Mouse (Mus musculus) forebrain, embryonic 14.5 days (tissue): Measurements from ENCODE around the gene Nln. TPM values are rescaled to one million over a fixed set of nuclear protein-coding genes. Genes with fewer than 3 reads are reported as not detected.

Source experiments
- ATAC-seq: fragments of 200-750 bp; cut with Nextera tagmentation; 2 replicates; pipeline ENCODE4 v1.8.0; 2017; ENCODE audit warnings: mild to moderate bottlenecking, moderate library complexity
- DNase-seq: peaks from one replicate; pipeline ENCODE4 v3.0.0-alpha.2; 2015; ENCODE audit warnings: low spot score
- H3K27ac ChIP-seq: fragments of 300-500 bp; sonication (generic); 2 replicates; pipeline ENCODE4 v1.5.1; 2014; ENCODE audit warnings: low read depth, mild to moderate bottlenecking, control low read depth, low read length, moderate library complexity
- H3K27me3 ChIP-seq: fragments of 300-500 bp; sonication (generic); replicated peaks from 2 replicates; pipeline ENCODE4 v1.6.1; 2014; ENCODE audit warnings: low read length, control low read depth, mixed read lengths; ENCODE audit not compliant: control insufficient read depth, insufficient read depth
- H3K36me3 ChIP-seq: fragments of 300-500 bp; sonication (generic); 2 replicates; pipeline ENCODE4 v1.6.1; 2014; ENCODE audit warnings: low read length, control low read depth; ENCODE audit not compliant: control insufficient read depth, insufficient read depth
- H3K4me1 ChIP-seq: fragments of 300-500 bp; sonication (generic); 2 replicates; pipeline ENCODE4 v1.6.1; 2014; ENCODE audit warnings: antibody characterized with exemption, low read length, control low read depth; ENCODE audit not compliant: control insufficient read depth, insufficient read depth
- H3K4me2 ChIP-seq: fragments of 300-500 bp; sonication (generic); 2 replicates; pipeline ENCODE4 v1.6.1; 2014; ENCODE audit warnings: mild to moderate bottlenecking, control low read depth, low read length
- H3K4me3 ChIP-seq: fragments of 300-500 bp; sonication (generic); 2 replicates; pipeline ENCODE4 v1.5.1; 2014; ENCODE audit warnings: low read depth, low read length, control low read depth
- H3K9ac ChIP-seq: fragments of 300-500 bp; sonication (generic); 2 replicates; pipeline ENCODE4 v1.6.1; 2014; ENCODE audit warnings: mild to moderate bottlenecking, low read length, control low read depth, moderate library complexity
- H3K9me3 ChIP-seq: fragments of 300-500 bp; sonication (generic); replicated peaks from 2 replicates; pipeline ENCODE4 v1.6.1; 2016; ENCODE audit warnings: low read length, control low read depth, mixed read lengths; ENCODE audit not compliant: control insufficient read depth
- WGBS: fragments of 180-500 bp; shearing (Covaris S2); extraction: QIAGEN DNeasy Blood & Tissue Kit; methylation state at CpG from one replicate; pipeline ENCODE4 v1.1.7; 2014; 5-methylcytosine and 5-hydroxymethylcytosine counted together
- polyA plus RNA-seq: library from polyadenylated mRNA; unstranded; fragments of >200 nt; fragmentation: Nextera tagmentation; extraction: Ambion mirVana; gene quantifications from 2 replicates; pipeline ENCODE4 v1.2.1, GENCODE M21; 2014

The Nln gene
- polyA plus RNA-seq, 1 experiment from 2014 or later: 34.6 TPM

- no peak overlapping the region for H3K27ac ChIP-seq
- no peaks in the 10 kb centered on the region for H3K4me1 ChIP-seq
- H3K27me3 ChIP-seq: no peaks in the 10 kb centered on the region
- H3K4me2 ChIP-seq: no peak overlapping the region
- no peak overlapping the region for H3K9ac ChIP-seq
- no peak overlapping the region for H3K4me3 ChIP-seq
- ATAC-seq: no peak
- H3K36me3 ChIP-seq: peaks cover 64% of the 10 kb centered on the region
- no peak for DNase-seq
- 96% methylated on average over 2 of the region's 2 CpGs for WGBS
- H3K9me3 ChIP-seq: no peaks in the 10 kb centered on the region
Measured at GRCm38 (mm10) chr13:104132561-104132960, 23.1 kb upstream of the Nln start.

- Histone ChIP-seq H3K9me3 (no peaks in the 10 kb centered on the region), H3K27ac (no peak overlapping the region), H3K4me2 (no peak overlapping the region), H3K4me3 (no peak overlapping the region), H3K27me3 (no peaks in the 10 kb centered on the region), H3K36me3 (peaks cover 51% of the 10 kb centered on the region), H3K9ac (no peak overlapping the region), H3K4me1 (no peaks in the 10 kb centered on the region)
- ATAC-seq (no peak), DNase-seq (no peak)
- 94% methylated on average over 20 of the region's 20 CpGs for WGBS
Measured at GRCm38 (mm10) chr13:104123662-104124381, 14.4 kb upstream of the Nln start.

- Histone ChIP-seq H3K4me1 (no peaks in the 10 kb centered on the region), H3K27me3 (no peaks in the 10 kb centered on the region), H3K4me2 (no peak overlapping the region), H3K4me3 (no peak overlapping the region), H3K36me3 (peaks cover 55% of the 10 kb centered on the region), H3K27ac (no peak overlapping the region), H3K9ac (no peak overlapping the region), H3K9me3 (no peaks in the 10 kb centered on the region)
- ATAC-seq (no peak), DNase-seq (no peak)
- 58% methylated on average over 17 of the region's 17 CpGs for WGBS
Measured at GRCm38 (mm10) chr13:104122078-104122840, 12.8 kb upstream of the Nln start.

GRCm38 (mm10) chr13:104114827-104115226, 5.4 kb upstream of the Nln start:
- WGBS: 86% methylated on average over 2 of the region's 2 CpGs
- peaks cover 13% of the 10 kb centered on the region; the same call in 1 of the 2 replicates for H3K4me1 ChIP-seq
- no peaks in the 10 kb centered on the region for H3K27me3 ChIP-seq
- ATAC-seq (no peak), DNase-seq (no peak)
- H3K36me3 ChIP-seq: peaks cover 46% of the 10 kb centered on the region
- no peak overlapping the region for H3K9ac ChIP-seq
- no peaks in the 10 kb centered on the region for H3K9me3 ChIP-seq
- H3K4me3 ChIP-seq: no peak overlapping the region
- H3K27ac ChIP-seq: no peak overlapping the region
- H3K4me2 ChIP-seq: no peak overlapping the region

GRCm38 (mm10) chr13:104113782-104114181, 4.4 kb upstream of the Nln start:
- WGBS: 92% methylated on average over 4 of the region's 4 CpGs
- no peak overlapping the region for H3K27ac ChIP-seq

GRCm38 (mm10) chr13:104112266-104112900, 3.0 kb upstream of the Nln start:
- H3K4me3 ChIP-seq: no peak overlapping the region
- peaks cover 13% of the 10 kb centered on the region; the same call in 1 of the 2 replicates for H3K4me1 ChIP-seq
- 35% methylated on average over 12 of the region's 12 CpGs for WGBS
- peaks cover 28% of the 10 kb centered on the region for H3K36me3 ChIP-seq
- no peak for ATAC-seq
- DNase-seq: peak; percentile 57
- no peak overlapping the region for H3K27ac ChIP-seq
- H3K27me3 ChIP-seq: no peaks in the 10 kb centered on the region
- H3K9ac ChIP-seq: no peak overlapping the region
- no peaks in the 10 kb centered on the region for H3K9me3 ChIP-seq
- H3K4me2 ChIP-seq: peak overlapping the region; percentile 38

More at GRCm38 (mm10) chr13:104113782-104114181, 4.4 kb upstream of the Nln start:
- H3K27me3 ChIP-seq: no peaks in the 10 kb centered on the region
- no peak overlapping the region for H3K4me2 ChIP-seq
- H3K36me3 ChIP-seq: peaks cover 36% of the 10 kb centered on the region
- no peak overlapping the region for H3K4me3 ChIP-seq
- no peak overlapping the region for H3K9ac ChIP-seq
- H3K9me3 ChIP-seq: no peaks in the 10 kb centered on the region
- H3K4me1 ChIP-seq: peaks cover 13% of the 10 kb centered on the region; the same call in 1 of the 2 replicates
- no peak for ATAC-seq
- DNase-seq: no peak

- peaks cover 17% of the 10 kb centered on the region for H3K36me3 ChIP-seq
- 42% methylated on average over 7 of the region's 7 CpGs for WGBS
- ATAC-seq (no peak), DNase-seq (no peak)
- H3K27ac ChIP-seq: peak overlapping the region; percentile 80; the same call in 1 of the 2 replicates
- peak overlapping the region; percentile 79 for H3K9ac ChIP-seq
- H3K4me2 ChIP-seq: peak overlapping the region; percentile 95
- H3K27me3 ChIP-seq: no peaks in the 10 kb centered on the region
- peaks cover 13% of the 10 kb centered on the region; the same call in 1 of the 2 replicates for H3K4me1 ChIP-seq
- peak overlapping the region; percentile 81 for H3K4me3 ChIP-seq
- no peaks in the 10 kb centered on the region for H3K9me3 ChIP-seq
Measured at GRCm38 (mm10) chr13:104110526-104110925, 1.1 kb upstream of the Nln start.

- WGBS: 1% methylated on average over 36 of the region's 38 CpGs
- H3K36me3 ChIP-seq: peaks cover 11% of the 10 kb centered on the region
- ATAC-seq (peak; percentile 81), DNase-seq (peak; percentile 79)
- peak overlapping the region; percentile 81 for H3K4me3 ChIP-seq
- H3K4me1 ChIP-seq: peaks cover 13% of the 10 kb centered on the region; the same call in 1 of the 2 replicates
- no peaks in the 10 kb centered on the region for H3K27me3 ChIP-seq
- peak overlapping the region; percentile 80 for H3K27ac ChIP-seq
- no peaks in the 10 kb centered on the region for H3K9me3 ChIP-seq
- H3K9ac ChIP-seq: peak overlapping the region; percentile 79
- H3K4me2 ChIP-seq: peak overlapping the region; percentile 95
Measured at GRCm38 (mm10) chr13:104109816-104110521, 555 bp upstream of the Nln start.
